Mouse (Mus musculus): ENCODE measurements around the gene Nkap.

DNA sequence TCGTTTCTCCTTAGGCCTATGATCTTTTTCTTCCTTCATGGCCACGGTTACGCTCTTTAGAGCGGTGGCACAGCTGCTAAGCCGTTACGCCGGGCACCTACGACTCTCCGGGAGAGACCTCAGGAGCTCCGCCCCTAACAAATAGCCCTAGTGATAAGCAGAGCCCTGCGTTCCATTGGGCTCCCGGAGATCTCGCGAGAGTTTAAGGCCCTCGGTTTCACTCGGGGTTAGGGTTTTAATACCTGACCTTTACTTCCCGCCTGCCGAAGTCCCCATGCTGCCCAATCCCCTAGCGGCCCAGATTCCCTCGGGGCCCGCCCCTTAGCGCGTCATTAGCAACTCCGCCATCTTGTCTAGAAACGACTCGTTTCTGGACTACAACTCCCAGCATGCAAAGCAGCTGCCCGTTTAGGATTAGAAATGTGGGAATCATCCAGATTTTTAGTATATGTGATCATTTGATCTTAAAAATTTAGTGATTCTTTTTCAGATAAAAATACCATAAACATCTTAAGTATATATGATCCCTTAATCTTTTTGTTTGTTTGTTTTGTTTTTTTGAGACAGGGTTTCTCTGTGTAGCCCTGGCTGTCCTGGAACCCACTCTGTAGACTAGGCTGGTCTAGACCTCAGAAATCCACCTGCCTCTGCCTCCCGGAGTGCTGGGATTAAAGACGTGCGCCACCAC lies 16.3 kb upstream of the Nkap start, which contains the start of gene Upf3b:
- TF ChIP-seq CTCF (IDR thresholded peaks at IDR 0.05; ENCODE audit: low read depth) (0 out of 2 replicates have a peak, but pooled peaks have one; percentile 7), EP300 (IDR thresholded peaks at IDR 0.05; ENCODE audit: low read depth) (peak; percentile 64; the same call in 1 of the 2 replicates)

Data from heart, postnatal 0 days (tissue).